Mouse (Mus musculus): Measurements from ENCODE around the gene Birc2.
A peak's percentile ranks its signal among the peaks of the same experiment; 100 is the strongest.

DNA sequence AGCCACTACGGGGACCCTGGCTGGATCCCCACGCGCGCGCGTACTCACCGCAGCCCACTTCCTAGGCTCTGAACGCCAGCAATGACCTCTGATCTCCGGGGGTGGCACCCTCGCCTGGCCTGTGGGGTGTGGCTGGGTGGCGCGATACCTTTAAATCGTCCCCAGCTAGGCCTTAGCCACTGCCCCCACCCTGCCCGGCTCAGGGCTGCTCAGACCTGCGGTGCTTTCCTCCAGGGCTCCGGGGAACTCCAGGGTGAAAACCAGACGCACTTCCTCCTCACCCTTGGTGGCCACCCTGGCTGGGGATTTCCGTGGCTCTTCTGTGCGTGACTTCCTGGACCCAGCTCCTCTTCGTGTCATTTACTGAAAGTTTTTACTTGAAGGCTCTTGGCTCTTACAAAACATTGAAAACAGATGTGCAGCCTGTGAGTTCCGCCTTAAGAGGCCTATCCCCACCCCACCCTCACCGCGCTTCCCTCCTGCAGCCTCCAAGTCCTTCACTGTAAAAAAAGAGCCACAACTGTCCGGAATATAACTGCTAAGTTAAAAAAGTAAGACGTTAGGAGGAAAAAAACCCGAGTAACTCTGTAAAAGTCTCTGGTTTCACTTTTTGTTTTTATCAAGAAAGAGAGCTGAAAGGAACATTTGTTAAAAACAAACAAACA is 36.0 kb upstream of the Birc2 start, which contains the start of gene Birc3:
- TF ChIP-seq CTCF (IDR thresholded peaks at IDR 0.05; ENCODE audit: insufficient read depth, low read length) (no peak), POLR2A (IDR thresholded peaks at IDR 0.05; ENCODE audit: borderline replicate concordance, extremely low read depth, low read depth, low read length) (peak; percentile 80; the same call in 1 of the 2 replicates)

All from lung, adult 2 months (tissue).